Mouse (Mus musculus) liver (tissue): ENCODE measurements around the gene Gm8914.
"Not testable (repeated sequence)": the region's sequence is repeated elsewhere in the genome, so short reads cannot be mapped to it uniquely, and the experiment has no call there.

Experiments used
- DNase-seq: peaks from one replicate; pipeline ENCODE4 v3.0.0-alpha.2; 2020; ENCODE audit warnings: mixed read lengths

Gene Gm8914

DNA sequence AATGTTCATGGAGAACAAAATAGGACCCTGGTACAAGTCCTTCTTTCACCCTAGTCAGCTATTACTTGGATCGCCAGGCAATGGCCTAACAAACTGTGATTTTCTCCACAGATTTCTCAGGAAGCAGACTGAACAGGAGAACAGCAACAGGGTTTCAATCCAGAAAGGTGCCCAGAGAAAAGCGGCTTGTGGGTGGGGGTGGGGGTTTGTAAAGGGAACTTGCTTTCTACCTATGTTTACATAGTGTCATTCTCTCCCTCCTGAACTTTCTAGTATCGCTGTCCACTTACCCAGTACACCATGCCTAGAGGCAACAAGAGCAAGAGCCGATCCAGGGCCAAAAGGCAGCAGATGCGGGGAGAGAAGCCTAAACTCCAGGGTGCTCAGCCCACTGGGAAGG lies at the start of gene Gm8914:
Gene Gm8914 (plus strand): TSS at position 301 of the 400 bp plus-strand sequence.
- not testable (repeated sequence) for DNase-seq
